Comparison of ENCODE assay signal across 9 mouse cellular contexts in genomic region chr2:165391561-165391960, GRCm38 (mm10). TPM values are rescaled to one million over a fixed set of nuclear protein-coding genes. Genes with fewer than 3 reads are reported as not detected.
DNase-seq lines count a peak whose midpoint lies in the region; ATAC-seq and TF ChIP-seq lines count a peak whose summit lies in the region.
"Had no signal": no experiment of that assay in that cellular context is flagged by ENCODE, and none has a peak within 500 bp of the region (broad histone marks: within the 10 kb centered on the region; RNA-seq: fewer than 3 reads in every experiment).

No protein-coding gene starts in this region.

- H3K36me3 ChIP-seq in forebrain, embryonic 11.5 days (ENCODE audit: control insufficient read depth, insufficient read depth, low read length), result no peaks in the 10 kb centered on the region
- H3K36me3 ChIP-seq in forebrain, embryonic 13.5 days (ENCODE audit: poor library complexity, severe bottlenecking), result peaks cover 2% of the 10 kb centered on the region; the same call in 1 of the 2 replicates
- no peaks in the 10 kb centered on the region for H3K36me3 ChIP-seq in forebrain, postnatal 0 days (ENCODE audit: insufficient read depth)

- no peak overlapping the region for H3K4me2 ChIP-seq in forebrain, embryonic 11.5 days (ENCODE audit: low read depth, low read length, severe bottlenecking)
- no peak overlapping the region for H3K4me2 ChIP-seq in forebrain, embryonic 13.5 days
- H3K4me2 ChIP-seq in forebrain, postnatal 0 days (ENCODE audit: low read depth), result no peak overlapping the region

- WGBS in forebrain, embryonic 11.5 days, result 14% methylated on average over 8 of the region's 8 CpGs
- 14% methylated on average over 8 of the region's 8 CpGs for WGBS in forebrain, embryonic 13.5 days
- WGBS in forebrain, postnatal 0 days, result 15% methylated on average over 8 of the region's 8 CpGs

- H3K27ac ChIP-seq in forebrain, embryonic 11.5 days (ENCODE audit: low read depth, low read length), result no peak overlapping the region
- H3K27ac ChIP-seq in forebrain, embryonic 13.5 days, result no peak overlapping the region
- H3K27ac ChIP-seq in forebrain, postnatal 0 days (ENCODE audit: low read depth, low read length), result no peak overlapping the region

- no peaks in the 10 kb centered on the region for H3K27me3 ChIP-seq in forebrain, embryonic 11.5 days (ENCODE audit: control insufficient read depth, insufficient read depth, low read length)
- H3K27me3 ChIP-seq in forebrain, embryonic 13.5 days, result no peaks in the 10 kb centered on the region
- no peaks in the 10 kb centered on the region for H3K27me3 ChIP-seq in forebrain, postnatal 0 days (ENCODE audit: insufficient read depth, low read length)

- no peak overlapping the region for H3K9ac ChIP-seq in forebrain, embryonic 11.5 days (ENCODE audit: low read length)
- H3K9ac ChIP-seq in forebrain, embryonic 13.5 days, result no peak overlapping the region
- H3K9ac ChIP-seq in forebrain, postnatal 0 days, result no peak overlapping the region

- H3K4me3 ChIP-seq in forebrain, embryonic 11.5 days (ENCODE audit: low read depth, low read length), result no peak overlapping the region
- no peak overlapping the region for H3K4me3 ChIP-seq in forebrain, embryonic 13.5 days
- H3K4me3 ChIP-seq in forebrain, postnatal 0 days (ENCODE audit: low read depth, low read length), result no peak overlapping the region

- TF ChIP-seq CTCF in forebrain, postnatal 0 days (IDR thresholded peaks at IDR 0.05; ENCODE audit: low read depth), result peak; percentile 89

- no peaks in the 10 kb centered on the region for H3K9me3 ChIP-seq in forebrain, embryonic 11.5 days (ENCODE audit: control insufficient read depth, low read length)
- 0 out of 2 replicates have a peak, but pooled peaks cover 4% of the 10 kb centered on the region for H3K9me3 ChIP-seq in forebrain, embryonic 13.5 days (replicated peaks)
- H3K9me3 ChIP-seq in forebrain, postnatal 0 days (ENCODE audit: low read length), result no peaks in the 10 kb centered on the region

- H3K4me1 ChIP-seq in forebrain, embryonic 11.5 days (replicated peaks; ENCODE audit: control insufficient read depth, insufficient read depth, low read length), result peaks cover 7% of the 10 kb centered on the region; the same call in 1 of the 2 replicates
- peaks cover 8% of the 10 kb centered on the region for H3K4me1 ChIP-seq in forebrain, embryonic 13.5 days
- H3K4me1 ChIP-seq in forebrain, postnatal 0 days (ENCODE audit: insufficient read depth), result peaks cover 5% of the 10 kb centered on the region

- DNase-seq in forebrain, embryonic 11.5 days (ENCODE audit: low spot score), result peak; percentile 78
- DNase-seq in urinary bladder, postnatal 25 days (ENCODE audit: low spot score), result peak; percentile 17
- DNase-seq in urinary bladder, postnatal 36 days (ENCODE audit: low spot score in 2 of 2), result no peak
- peak; percentile 80 for DNase-seq in forebrain, postnatal 0 days
- DNase-seq in layer of hippocampus, adult 18-20 months (ENCODE audit: low spot score in 2 of 2), result peak; percentile 50 to 78
- DNase-seq in lung, postnatal 4 days, result peak; percentile 50 to 54
- DNase-seq in yolk sac, embryonic 10.5 days (ENCODE audit: low spot score), result peak; percentile 61

- ATAC-seq in forebrain, embryonic 11.5 days (replicated peaks; ENCODE audit: low FRiP score), result no peak
- no peak for ATAC-seq in forebrain, embryonic 13.5 days
- ATAC-seq in forebrain, postnatal 0 days, result peak; percentile 56; the same call in 1 of the 2 replicates

RNA-seq across cellular contexts. Expression of gene Zfp334, which starts 3.5 kb away (rescaled TPM):
- polyA plus RNA-seq in forebrain, embryonic 11.5 days (2014; fragmentation: Nextera tagmentation; extraction: Ambion mirVana), result 23.7 and 23.8 TPM in 2 replicates
- 13.6 and 15.5 TPM in 2 replicates for polyA plus RNA-seq in forebrain, embryonic 13.5 days (2015; fragmentation: Nextera tagmentation; extraction: Ambion mirVana)
- total RNA-seq in forebrain, postnatal 0 days (2014; rRNA removed), result 16.7 and 22.4 TPM in 2 replicates
- 2.8 and 4.6 TPM in 2 replicates for polyA plus RNA-seq in forebrain, postnatal 0 days (2015; fragmentation: Nextera tagmentation; extraction: Ambion mirVana)
- total RNA-seq in layer of hippocampus, adult 18-20 months (2021), result 10 to 100 TPM; 14.6 to 15.9 TPM

RNA-seq across cellular contexts. Expression of gene Ocstamp, which starts 8.6 kb away (rescaled TPM):
- 0.07 and 0.09 TPM in 2 replicates for polyA plus RNA-seq in forebrain, embryonic 11.5 days (2014; fragmentation: Nextera tagmentation; extraction: Ambion mirVana)
- polyA plus RNA-seq in forebrain, embryonic 13.5 days (2015; fragmentation: Nextera tagmentation; extraction: Ambion mirVana), result not detected in 2 replicates
- total RNA-seq in forebrain, postnatal 0 days (2014; rRNA removed), result not detected in 2 replicates
- polyA plus RNA-seq in forebrain, postnatal 0 days (2015; fragmentation: Nextera tagmentation; extraction: Ambion mirVana), result not detected in 2 replicates
- total RNA-seq in layer of hippocampus, adult 18-20 months (2021), result not detected
- polyA plus RNA-seq: heart, embryonic 14.5 days had no signal

RNA-seq across cellular contexts. Expression of gene Zfp663, which starts 23.0 kb away (rescaled TPM):
- polyA plus RNA-seq in forebrain, embryonic 11.5 days (2014; fragmentation: Nextera tagmentation; extraction: Ambion mirVana), result 4.7 and 5.8 TPM in 2 replicates
- polyA plus RNA-seq in forebrain, embryonic 13.5 days (2015; fragmentation: Nextera tagmentation; extraction: Ambion mirVana), result 5.7 and 6.1 TPM in 2 replicates
- 3.2 and 14.4 TPM in 2 replicates for total RNA-seq in forebrain, postnatal 0 days (2014; rRNA removed)
- polyA plus RNA-seq in forebrain, postnatal 0 days (2015; fragmentation: Nextera tagmentation; extraction: Ambion mirVana), result 2.1 and 3.3 TPM in 2 replicates
- under 1 TPM in 1 of 2 experiments, not detected in 1; 0.10 TPM for total RNA-seq in layer of hippocampus, adult 18-20 months (2021)

Comparison
In these comparisons a context has a peak if more than half of its experiments do, and no peak if none do; other contexts are left out.
1. DNase-seq: peak in forebrain, embryonic 11.5 days (single experiment), urinary bladder, postnatal 25 days (single experiment), forebrain, postnatal 0 days (single experiment), layer of hippocampus, adult 18-20 months (2 of 2), lung, postnatal 4 days (2 of 2) and yolk sac, embryonic 10.5 days (single experiment); none in urinary bladder, postnatal 36 days (0 of 2).